Comparison of ENCODE assay signal across 16 mouse cellular contexts in the genomic region with DNA sequence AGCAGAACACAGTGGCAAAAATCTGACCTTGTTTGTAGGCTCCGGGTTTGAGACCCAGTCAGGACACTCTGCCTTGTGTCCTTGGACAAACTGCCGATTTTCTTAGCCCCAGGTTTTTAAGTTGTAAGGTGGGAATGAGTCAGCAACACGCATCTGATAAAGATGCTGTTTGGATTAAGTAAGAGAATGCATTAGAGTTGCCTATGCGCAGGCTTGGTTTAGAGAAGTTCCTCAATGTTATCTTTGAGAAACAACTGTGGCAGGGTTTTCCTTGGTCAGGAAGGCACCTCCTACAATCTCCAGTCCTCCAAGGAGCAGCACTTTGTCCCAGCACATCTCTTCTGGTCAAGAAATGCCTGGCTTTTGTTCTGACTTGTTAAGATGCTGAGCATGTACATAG.
DNase-seq lines count a peak whose midpoint lies in the region; ATAC-seq and TF ChIP-seq lines count a peak whose summit lies in the region.
"Had no signal": no experiment of that assay in that cellular context is flagged by ENCODE, and none has a peak within 500 bp of the region (broad histone marks: within the 10 kb centered on the region; RNA-seq: fewer than 3 reads in every experiment).

No protein-coding gene starts in this region.

- H3K4me2 ChIP-seq in heart, embryonic 14.5 days (ENCODE audit: low read length): no peak overlapping the region
- H3K4me2 ChIP-seq in liver, embryonic 14.5 days (ENCODE audit: low read depth): no peak overlapping the region
- no peak overlapping the region for H3K4me2 ChIP-seq in midbrain, embryonic 14.5 days (ENCODE audit: low read length)
- no peak overlapping the region for H3K4me2 ChIP-seq in midbrain, embryonic 13.5 days (replicated peaks)
- H3K4me2 ChIP-seq: limb, embryonic 15.5 days; neural tube, embryonic 12.5 days had no signal

- no peak for TF ChIP-seq CTCF in liver, embryonic 14.5 days (IDR thresholded peaks at IDR 0.05; ENCODE audit: low read depth)

- 52% methylated on average over 4 of the region's 4 CpGs for WGBS in heart, embryonic 14.5 days
- WGBS in liver, embryonic 14.5 days (ENCODE audit: insufficient replicate concordance): 15% methylated on average over 4 of the region's 4 CpGs
- WGBS in midbrain, embryonic 14.5 days: 86% methylated on average over 4 of the region's 4 CpGs
- 92% methylated on average over 4 of the region's 4 CpGs for WGBS in midbrain, embryonic 13.5 days

- TF ChIP-seq EP300 in liver, embryonic 14.5 days (IDR thresholded peaks at IDR 0.05; ENCODE audit: low read depth): peak; percentile 19; the same call in 1 of the 2 replicates

- no peaks in the 10 kb centered on the region for H3K27me3 ChIP-seq in heart, embryonic 14.5 days (ENCODE audit: control insufficient read depth, insufficient read depth, low read length)
- H3K27me3 ChIP-seq in liver, embryonic 14.5 days (ENCODE audit: control insufficient read depth, insufficient read depth, low read length): no peaks in the 10 kb centered on the region
- H3K27me3 ChIP-seq in midbrain, embryonic 14.5 days (ENCODE audit: control insufficient read depth, insufficient read depth, low read length): no peaks in the 10 kb centered on the region
- H3K27me3 ChIP-seq in midbrain, embryonic 13.5 days: no peaks in the 10 kb centered on the region
- H3K27me3 ChIP-seq: limb, embryonic 15.5 days; neural tube, embryonic 12.5 days had no signal

- H3K4me3 ChIP-seq in heart, embryonic 14.5 days (ENCODE audit: control insufficient read depth in 1 of 2, insufficient read depth in 1 of 2, low read depth in 1 of 2, low read length in 2 of 2): no peak overlapping the region
- H3K4me3 ChIP-seq in liver, embryonic 14.5 days (ENCODE audit: insufficient read depth in 1 of 2, low read depth in 2 of 2, low read length in 2 of 2): no peak overlapping the region
- H3K4me3 ChIP-seq in midbrain, embryonic 14.5 days (replicated peaks; ENCODE audit: low read depth, low read length): no peak overlapping the region
- H3K4me3 ChIP-seq in midbrain, embryonic 13.5 days (replicated peaks): no peak overlapping the region
- H3K4me3 ChIP-seq: limb, embryonic 15.5 days; neural tube, embryonic 12.5 days had no signal

- intact Hi-C loops in heart, postnatal 36 days (cut with DNase I): no loop called here

- H3K27ac ChIP-seq in heart, embryonic 14.5 days (replicated peaks in 1 of 2; ENCODE audit: control insufficient read depth in 1 of 2, insufficient read depth in 1 of 2, low read depth in 2 of 2, low read length in 2 of 2): peak overlapping the region; percentile 45 to 61; a peak in 3 of 4 replicates
- no peak overlapping the region for H3K27ac ChIP-seq in liver, embryonic 14.5 days
- no peak overlapping the region for H3K27ac ChIP-seq in midbrain, embryonic 14.5 days (replicated peaks; ENCODE audit: low read depth, low read length)
- H3K27ac ChIP-seq in midbrain, embryonic 13.5 days: no peak overlapping the region
- H3K27ac ChIP-seq: limb, embryonic 15.5 days; neural tube, embryonic 12.5 days had no signal

- no peaks in the 10 kb centered on the region for H3K36me3 ChIP-seq in heart, embryonic 14.5 days (ENCODE audit: control insufficient read depth, insufficient read depth, low read length)
- H3K36me3 ChIP-seq in liver, embryonic 14.5 days (replicated peaks; ENCODE audit: control insufficient read depth, insufficient read depth, low read depth): no peaks in the 10 kb centered on the region
- H3K36me3 ChIP-seq in midbrain, embryonic 14.5 days (ENCODE audit: control insufficient read depth, insufficient read depth, low read length): no peaks in the 10 kb centered on the region
- H3K36me3 ChIP-seq in midbrain, embryonic 13.5 days: no peaks in the 10 kb centered on the region
- H3K36me3 ChIP-seq: limb, embryonic 15.5 days; neural tube, embryonic 12.5 days had no signal

- peaks cover 7 to 26% of the 10 kb centered on the region in 2 experiments for H3K4me1 ChIP-seq in heart, embryonic 14.5 days (ENCODE audit: control insufficient read depth in 2 of 2, insufficient read depth in 2 of 2, low read length in 2 of 2)
- H3K4me1 ChIP-seq in liver, embryonic 14.5 days (replicated peaks; ENCODE audit: control insufficient read depth in 2 of 2, insufficient read depth in 2 of 2, low read length in 1 of 2): peaks cover 15 to 27% of the 10 kb centered on the region in 2 experiments
- no peaks in the 10 kb centered on the region for H3K4me1 ChIP-seq in midbrain, embryonic 14.5 days (ENCODE audit: control insufficient read depth, insufficient read depth, low read length)
- no peaks in the 10 kb centered on the region for H3K4me1 ChIP-seq in midbrain, embryonic 13.5 days (replicated peaks)
- H3K4me1 ChIP-seq: limb, embryonic 15.5 days; neural tube, embryonic 12.5 days had no signal

- H3K9me3 ChIP-seq in heart, embryonic 14.5 days (ENCODE audit: control insufficient read depth, low read length): no peaks in the 10 kb centered on the region
- H3K9me3 ChIP-seq in liver, embryonic 14.5 days (ENCODE audit: control insufficient read depth, low read length): no peaks in the 10 kb centered on the region
- H3K9me3 ChIP-seq in midbrain, embryonic 14.5 days (ENCODE audit: control insufficient read depth, low read length): no peaks in the 10 kb centered on the region
- H3K9me3 ChIP-seq in midbrain, embryonic 13.5 days: no peaks in the 10 kb centered on the region
- H3K9me3 ChIP-seq: limb, embryonic 15.5 days; neural tube, embryonic 12.5 days had no signal

- ATAC-seq in heart, embryonic 14.5 days (ENCODE audit: insufficient number of reproducible peaks, insufficient read depth, low FRiP score, low read depth): no peak
- ATAC-seq in liver, embryonic 14.5 days (ENCODE audit: insufficient read depth): peak; percentile 81
- ATAC-seq in midbrain, embryonic 14.5 days (ENCODE audit: low FRiP score, low TSS enrichment): no peak
- no peak for ATAC-seq in midbrain, embryonic 13.5 days
- ATAC-seq: activated CD4-positive, CD25-positive, alpha-beta regulatory T cell, adult 4 months; forebrain, embryonic 16.5 days had no signal

- no peak for DNase-seq in heart, postnatal 36 days
- DNase-seq in 416B (ENCODE audit: low read depth) (peak; percentile 98), R1 (ENCODE audit: low read depth, low spot score) (peak; percentile 40)
- DNase-seq in liver, embryonic 14.5 days (ENCODE audit: low read depth in 3 of 3, low spot score in 3 of 3): peak; percentile 23 to 31 (median 30)
- DNase-seq in midbrain, embryonic 14.5 days: no peak
- DNase-seq: adrenal gland, postnatal 25 days; cerebellum, postnatal 25 days; kidney, postnatal 25 days; layer of hippocampus, adult 9-11 months; right cerebral cortex, postnatal 25 days had no signal

- H3K9ac ChIP-seq in heart, embryonic 14.5 days (ENCODE audit: low read length): no peak overlapping the region
- H3K9ac ChIP-seq in liver, embryonic 14.5 days (replicated peaks): no peak overlapping the region
- no peak overlapping the region for H3K9ac ChIP-seq in midbrain, embryonic 14.5 days (replicated peaks; ENCODE audit: low read length)
- H3K9ac ChIP-seq in midbrain, embryonic 13.5 days (replicated peaks): no peak overlapping the region
- H3K9ac ChIP-seq: limb, embryonic 15.5 days; neural tube, embryonic 12.5 days had no signal

Comparison
In these comparisons a context has a peak if more than half of its experiments do, and no peak if none do; other contexts are left out.
1. H3K27ac ChIP-seq: peak in heart, embryonic 14.5 days (2 of 2); none in liver, embryonic 14.5 days (single experiment), midbrain, embryonic 14.5 days (single experiment) and midbrain, embryonic 13.5 days (single experiment).
2. DNase-seq: peak in 416B (single experiment), R1 (single experiment) and liver, embryonic 14.5 days (3 of 3); none in heart, postnatal 36 days (0 of 2) and midbrain, embryonic 14.5 days (single experiment).